13 mouse cellular contexts compared by ENCODE assay signal in the genomic region with DNA sequence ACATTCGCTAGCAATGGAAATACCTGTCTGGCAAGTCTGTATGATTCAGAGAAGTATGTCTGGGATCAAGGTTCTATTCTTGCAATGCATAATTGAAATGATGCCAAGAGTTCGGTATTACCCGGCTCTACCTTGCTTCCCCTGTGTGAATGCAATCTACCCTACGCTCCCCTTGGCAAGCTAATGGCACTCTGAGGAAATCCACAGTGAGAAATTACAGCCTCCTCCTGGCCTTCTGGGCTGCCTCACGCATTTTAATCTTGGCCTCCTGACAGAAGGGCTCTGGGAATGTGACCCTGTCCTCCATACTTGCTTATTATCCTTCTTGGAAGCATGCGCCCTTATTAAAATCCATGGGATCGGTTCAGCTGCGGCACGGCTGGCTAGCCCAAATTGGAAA.
DNase-seq lines count a peak whose midpoint lies in the region; ATAC-seq lines count a peak whose summit lies in the region.
"Had no signal": no experiment of that assay in that cellular context is flagged by ENCODE, and none has a peak within 500 bp of the region (broad histone marks: within the 10 kb centered on the region; RNA-seq: fewer than 3 reads in every experiment).

No protein-coding gene starts in this region.

- no peak overlapping the region for H3K9ac ChIP-seq in midbrain, embryonic 15.5 days
- no peak overlapping the region for H3K9ac ChIP-seq in midbrain, embryonic 11.5 days (ENCODE audit: low read length)
- H3K9ac ChIP-seq: limb, embryonic 15.5 days had no signal

- no peaks in the 10 kb centered on the region for H3K36me3 ChIP-seq in midbrain, embryonic 15.5 days (replicated peaks)
- H3K36me3 ChIP-seq in midbrain, embryonic 11.5 days (ENCODE audit: control insufficient read depth, insufficient read depth, low read length): no peaks in the 10 kb centered on the region
- H3K36me3 ChIP-seq: limb, embryonic 15.5 days had no signal

- H3K27ac ChIP-seq in midbrain, embryonic 15.5 days: 0 out of 2 replicates have a peak overlapping the region, but pooled peaks have one; percentile 21
- H3K27ac ChIP-seq in midbrain, embryonic 11.5 days (ENCODE audit: low read depth, low read length): no peak overlapping the region
- H3K27ac ChIP-seq: left cerebral cortex, adult 2 months; limb, embryonic 15.5 days had no signal

- no peak overlapping the region for H3K4me2 ChIP-seq in midbrain, embryonic 15.5 days
- no peak overlapping the region for H3K4me2 ChIP-seq in midbrain, embryonic 11.5 days
- H3K4me2 ChIP-seq: limb, embryonic 15.5 days had no signal

- 56% methylated on average over 9 of the region's 9 CpGs for WGBS in midbrain, embryonic 15.5 days
- 84% methylated on average over 9 of the region's 9 CpGs for WGBS in midbrain, embryonic 11.5 days

- no peak overlapping the region for H3K4me3 ChIP-seq in midbrain, embryonic 15.5 days
- H3K4me3 ChIP-seq in midbrain, embryonic 11.5 days (ENCODE audit: low read depth, low read length): no peak overlapping the region
- H3K4me3 ChIP-seq: left cerebral cortex, adult 2 months; limb, embryonic 15.5 days; myocyte had no signal

- H3K9me3 ChIP-seq in midbrain, embryonic 15.5 days: no peaks in the 10 kb centered on the region
- no peaks in the 10 kb centered on the region for H3K9me3 ChIP-seq in midbrain, embryonic 11.5 days (ENCODE audit: control insufficient read depth, low read length)
- H3K9me3 ChIP-seq: limb, embryonic 15.5 days had no signal

- H3K4me1 ChIP-seq in midbrain, embryonic 15.5 days: peaks cover 21% of the 10 kb centered on the region
- no peaks in the 10 kb centered on the region for H3K4me1 ChIP-seq in midbrain, embryonic 11.5 days (ENCODE audit: control insufficient read depth, insufficient read depth, low read length)

- no peak for ATAC-seq in midbrain, embryonic 15.5 days (replicated peaks)
- no peak for ATAC-seq in midbrain, embryonic 11.5 days (ENCODE audit: low FRiP score)
- no peak for ATAC-seq in megakaryocyte-erythroid progenitor cell, adult 5-6 weeks (replicated peaks; ENCODE audit: low FRiP score, low TSS enrichment, poor library complexity, severe bottlenecking)

- DNase-seq in adrenal gland, postnatal 10 days: peak; percentile 54
- DNase-seq in adrenal gland, adult 18-20 months (ENCODE audit: low spot score in 2 of 2): no peak
- peak; percentile 8 for DNase-seq in kidney, adult 11 months
- no peak for DNase-seq in kidney, adult 18-20 months
- no peak for DNase-seq in midbrain, embryonic 11.5 days (ENCODE audit: low spot score, missing footprints)
- DNase-seq in lung, postnatal 36 days: peak; percentile 46
- DNase-seq: cerebellum, adult 18-20 months; thymus, postnatal 25 days had no signal

- H3K27me3 ChIP-seq in midbrain, embryonic 15.5 days (replicated peaks): no peaks in the 10 kb centered on the region
- H3K27me3 ChIP-seq in midbrain, embryonic 11.5 days (ENCODE audit: control insufficient read depth, insufficient read depth, low read length): no peaks in the 10 kb centered on the region
- H3K27me3 ChIP-seq: limb, embryonic 15.5 days had no signal

Comparison
In these comparisons a context has a peak if more than half of its experiments do, and no peak if none do; other contexts are left out.
1. DNase-seq: peak in adrenal gland, postnatal 10 days (single experiment), kidney, adult 11 months (single experiment) and lung, postnatal 36 days (single experiment); none in adrenal gland, adult 18-20 months (0 of 2), kidney, adult 18-20 months (single experiment) and midbrain, embryonic 11.5 days (single experiment).